Mouse (Mus musculus): ENCODE measurements around the gene Fem1a. TPM values are rescaled to one million over a fixed set of nuclear protein-coding genes. Genes with fewer than 3 reads are reported as not detected.

Gene Fem1a
- polyA plus RNA-seq, 1 experiment from 2014 or later, result 10.7 TPM

DNA sequence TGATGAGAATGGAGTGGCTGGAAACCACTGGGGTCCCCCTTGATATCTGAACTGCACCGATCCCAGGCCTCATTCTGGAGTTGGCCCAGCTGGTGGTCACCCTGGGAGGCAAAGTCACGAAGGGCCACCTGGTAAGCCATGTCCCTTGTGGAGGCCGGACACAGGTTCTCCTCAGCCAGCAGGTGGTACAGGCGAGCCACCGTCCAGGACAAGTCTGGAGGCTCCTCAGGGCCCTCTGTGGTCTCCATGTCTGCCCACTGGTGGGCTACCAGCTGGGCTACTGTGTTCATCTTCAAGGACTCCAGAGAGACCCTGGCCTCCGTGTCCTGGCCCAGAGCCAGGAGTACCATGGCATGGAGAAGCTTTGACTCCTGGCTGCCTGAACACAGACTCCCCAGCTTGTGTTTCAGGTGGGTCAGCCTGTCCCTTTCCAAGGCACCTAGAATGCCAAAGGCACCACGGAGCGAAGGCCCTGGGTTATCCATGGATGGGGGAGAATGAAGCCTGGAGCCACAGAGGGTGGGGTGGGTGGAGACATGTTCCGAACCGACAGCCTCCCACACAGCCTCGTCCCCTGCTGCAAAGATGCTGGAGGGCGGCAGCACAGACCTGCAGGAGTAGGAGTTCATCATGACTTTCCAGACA is 15.1 kb downstream of the Fem1a start:
- WGBS (ENCODE audit: insufficient replicate concordance), result 79% methylated on average over 12 of the region's 12 CpGs
- H3K4me1 ChIP-seq, result peaks cover 46% of the 10 kb centered on the region
- H3K9me3 ChIP-seq (replicated peaks), result no peaks in the 10 kb centered on the region
- no peak overlapping the region for H3K4me2 ChIP-seq
- no peak overlapping the region for H3K27ac ChIP-seq
- no peaks in the 10 kb centered on the region for H3K27me3 ChIP-seq (replicated peaks)
- H3K9ac ChIP-seq, result no peak overlapping the region
- no peak for ATAC-seq
- H3K4me3 ChIP-seq, result no peak overlapping the region
- peaks cover 40% of the 10 kb centered on the region for H3K36me3 ChIP-seq

DNA sequence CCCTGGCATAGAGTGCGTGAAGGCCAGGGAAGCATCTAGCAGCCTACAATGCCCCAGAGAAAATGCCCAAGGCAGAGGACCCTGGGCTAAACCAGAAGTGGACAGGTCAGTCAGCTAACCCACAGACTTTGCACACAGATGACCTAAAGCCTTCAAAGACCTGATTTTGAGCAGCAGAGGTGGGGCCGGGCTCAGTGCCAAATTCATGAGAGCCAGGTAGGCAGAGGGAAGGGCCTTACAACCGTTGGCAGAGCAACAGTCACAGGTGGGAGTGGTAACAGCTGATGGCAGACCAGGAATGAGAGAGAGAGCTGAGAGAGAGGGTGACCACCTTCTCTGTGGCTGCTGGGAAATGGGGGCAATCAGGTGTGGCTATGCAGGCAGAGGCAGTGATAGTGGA is 16.0 kb downstream of the Fem1a start:
- 72% methylated on average over 3 of the region's 3 CpGs for WGBS (ENCODE audit: insufficient replicate concordance)
- Histone ChIP-seq H3K27ac (no peak overlapping the region), H3K4me3 (no peak overlapping the region), H3K9me3 (replicated peaks) (no peaks in the 10 kb centered on the region), H3K27me3 (replicated peaks) (no peaks in the 10 kb centered on the region), H3K36me3 (peaks cover 40% of the 10 kb centered on the region), H3K4me1 (peaks cover 55% of the 10 kb centered on the region), H3K4me2 (no peak overlapping the region), H3K9ac (no peak overlapping the region; the same call in 1 of the 2 replicates)
- no peak for ATAC-seq

DNA sequence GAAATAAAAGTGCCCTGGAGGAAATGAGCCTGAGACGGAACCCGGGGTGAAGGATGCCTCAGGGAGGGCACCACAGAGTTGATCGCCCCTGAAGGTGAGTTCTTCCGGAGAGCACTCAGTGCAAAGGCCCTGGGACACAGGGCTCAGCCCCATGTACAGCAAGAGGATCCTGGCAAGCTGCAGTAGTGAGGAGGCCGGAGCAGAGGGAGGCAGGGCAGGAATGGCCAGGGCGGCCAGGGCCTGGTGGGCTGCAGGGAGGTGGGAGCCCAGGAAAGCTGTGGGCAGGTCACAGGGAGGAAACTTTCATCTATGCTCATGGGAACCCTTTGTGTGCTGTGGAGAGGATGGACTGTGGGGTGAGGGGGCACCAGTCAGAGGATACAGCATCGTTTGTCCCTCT is 16.9 kb downstream of the Fem1a start:
- ATAC-seq, result no peak
- Histone ChIP-seq H3K9ac (no peak overlapping the region), H3K4me2 (no peak overlapping the region)

DNA sequence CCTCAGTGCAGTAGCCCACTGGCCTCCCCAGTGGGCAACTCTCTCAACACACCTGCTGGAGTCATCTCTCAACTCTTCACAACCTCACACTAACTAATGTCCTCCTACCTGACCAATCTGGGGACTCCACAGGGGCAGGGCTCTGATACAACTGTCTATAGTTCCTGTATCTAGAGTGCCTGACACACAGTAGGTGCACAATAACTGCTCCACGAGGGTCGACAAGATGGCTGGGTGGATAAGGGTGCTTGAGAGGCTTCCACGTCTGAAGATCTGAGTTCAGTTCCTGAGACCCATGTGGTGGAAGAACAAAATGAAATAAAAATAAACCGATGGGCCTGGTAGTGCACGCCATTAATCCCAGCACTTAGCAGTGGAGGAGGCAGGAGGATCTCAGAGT is 17.4 kb downstream of the Fem1a start:
- Histone ChIP-seq H3K27me3 (replicated peaks) (no peaks in the 10 kb centered on the region), H3K27ac (peak overlapping the region; percentile 37), H3K4me2 (no peak overlapping the region; the same call in 1 of the 2 replicates), H3K4me1 (peaks cover 62% of the 10 kb centered on the region), H3K9me3 (replicated peaks) (no peaks in the 10 kb centered on the region), H3K9ac (no peak overlapping the region), H3K4me3 (no peak overlapping the region), H3K36me3 (peaks cover 46% of the 10 kb centered on the region)
- no peak for ATAC-seq
- 72% methylated on average over 5 of the region's 5 CpGs for WGBS (ENCODE audit: insufficient replicate concordance)

More for the DNA sequence above, 16.9 kb downstream of the Fem1a start:
- WGBS (ENCODE audit: insufficient replicate concordance), result 85% methylated on average over 7 of the region's 7 CpGs
- no peak overlapping the region for H3K27ac ChIP-seq
- no peak overlapping the region for H3K4me3 ChIP-seq
- no peaks in the 10 kb centered on the region for H3K27me3 ChIP-seq (replicated peaks)
- H3K4me1 ChIP-seq, result peaks cover 64% of the 10 kb centered on the region
- peaks cover 43% of the 10 kb centered on the region for H3K36me3 ChIP-seq
- no peaks in the 10 kb centered on the region for H3K9me3 ChIP-seq (replicated peaks)

DNA sequence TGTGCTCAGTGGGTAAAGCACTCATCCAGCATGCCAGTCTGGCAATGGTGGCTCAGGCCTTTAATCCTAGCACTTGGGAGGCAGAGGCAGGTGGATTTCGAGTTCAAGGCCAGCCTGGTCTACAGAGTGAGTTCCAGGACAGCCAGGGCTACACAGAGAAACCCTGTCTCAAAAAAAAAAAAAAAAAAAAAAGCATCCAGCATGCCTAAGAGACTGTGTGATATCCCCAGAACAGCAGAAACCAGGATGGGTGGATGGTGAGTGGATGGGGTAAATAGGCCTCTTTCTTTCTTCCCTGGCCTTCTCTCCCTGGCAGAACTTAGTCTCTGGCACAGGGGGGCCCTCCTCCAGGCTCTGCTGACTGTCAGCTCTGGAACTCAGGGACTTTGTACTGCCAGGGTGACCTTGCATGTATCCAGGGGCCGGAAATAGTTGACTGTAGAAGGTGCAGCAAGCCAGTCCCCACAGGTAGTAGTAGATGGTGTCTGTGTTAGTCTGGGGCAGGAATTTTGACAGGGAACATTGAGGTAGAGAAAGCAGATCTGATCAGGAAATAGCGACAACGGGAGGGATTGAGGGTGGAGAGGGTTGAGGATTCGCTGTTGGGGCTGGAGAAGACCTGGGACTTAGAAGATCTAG is 19.4 kb downstream of the Fem1a start:
- WGBS (ENCODE audit: insufficient replicate concordance), result 13% methylated on average over 5 of the region's 5 CpGs
- ATAC-seq, result peak; percentile 39
- H3K36me3 ChIP-seq, result peaks cover 45% of the 10 kb centered on the region
- peak overlapping the region; percentile 92 for H3K27ac ChIP-seq
- no peaks in the 10 kb centered on the region for H3K9me3 ChIP-seq (replicated peaks)
- peak overlapping the region; percentile 91 for H3K4me2 ChIP-seq
- H3K4me1 ChIP-seq, result peaks cover 63% of the 10 kb centered on the region
- no peaks in the 10 kb centered on the region for H3K27me3 ChIP-seq (replicated peaks)
- H3K4me3 ChIP-seq, result peak overlapping the region; percentile 74
- H3K9ac ChIP-seq, result peak overlapping the region; percentile 87

DNA sequence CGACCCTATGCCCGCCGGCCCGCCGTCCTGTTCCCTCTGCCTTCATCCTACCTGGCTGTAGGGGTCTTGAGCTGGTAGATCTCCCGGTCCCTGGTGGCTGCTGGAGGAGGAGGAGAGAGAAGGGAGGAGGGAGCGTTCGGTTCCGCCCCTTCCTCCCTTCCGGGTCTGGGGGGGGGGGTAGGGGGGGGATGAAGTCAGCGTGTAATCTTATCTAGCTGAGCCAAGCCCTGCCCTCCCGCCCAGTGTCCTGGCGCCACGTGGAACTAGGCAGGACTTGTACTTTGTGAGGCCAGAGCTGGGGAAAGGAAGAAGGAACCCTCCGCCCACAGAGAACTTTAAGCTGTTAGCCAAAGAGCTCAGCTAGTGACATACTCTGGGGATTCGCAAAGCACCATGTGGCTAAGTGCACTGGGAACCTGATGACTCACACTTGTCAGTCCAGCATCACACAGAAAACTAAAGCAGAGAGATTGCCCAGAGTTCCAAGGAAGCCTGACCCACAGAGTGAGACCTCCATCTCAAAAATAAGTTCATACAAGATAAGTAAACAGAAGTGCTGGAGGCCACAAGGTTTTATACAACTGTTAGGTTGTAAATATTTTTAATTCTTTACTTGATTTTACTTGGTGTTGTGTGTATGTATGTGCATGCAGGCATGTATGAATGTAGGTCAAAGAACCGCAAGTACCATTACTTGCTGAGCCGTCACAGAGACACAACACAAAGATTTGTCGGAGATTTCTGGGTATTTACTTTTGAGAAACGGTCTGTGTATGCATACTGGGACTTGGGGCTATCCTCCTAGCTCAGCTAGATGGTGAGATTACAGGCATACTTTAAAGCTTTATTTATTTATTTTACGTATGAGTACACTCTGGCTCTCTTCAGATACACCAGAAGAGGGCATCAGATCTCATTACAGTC is 20.3 kb downstream of the Fem1a start, which contains the start of gene Ticam1:
TSS of gene Ticam1 (minus strand) at position 144 of the 924 bp plus-strand sequence.
- H3K27ac ChIP-seq, result peak within 1 kb of the TSS; percentile 92
- WGBS (ENCODE audit: insufficient replicate concordance), result 3% methylated on average over 21 of the region's 21 CpGs
- peaks cover 45% of the 10 kb centered on the region for H3K36me3 ChIP-seq
- H3K9ac ChIP-seq, result peak within 1 kb of the TSS; percentile 87
- peak within 1 kb of the TSS; percentile 91 for H3K4me2 ChIP-seq
- H3K4me3 ChIP-seq, result peak within 1 kb of the TSS; percentile 74
- H3K9me3 ChIP-seq (replicated peaks), result no peaks in the 10 kb centered on the region
- no peaks in the 10 kb centered on the region for H3K27me3 ChIP-seq (replicated peaks)
- H3K4me1 ChIP-seq, result peaks cover 72% of the 10 kb centered on the region
- peak; percentile 89 for ATAC-seq

DNA sequence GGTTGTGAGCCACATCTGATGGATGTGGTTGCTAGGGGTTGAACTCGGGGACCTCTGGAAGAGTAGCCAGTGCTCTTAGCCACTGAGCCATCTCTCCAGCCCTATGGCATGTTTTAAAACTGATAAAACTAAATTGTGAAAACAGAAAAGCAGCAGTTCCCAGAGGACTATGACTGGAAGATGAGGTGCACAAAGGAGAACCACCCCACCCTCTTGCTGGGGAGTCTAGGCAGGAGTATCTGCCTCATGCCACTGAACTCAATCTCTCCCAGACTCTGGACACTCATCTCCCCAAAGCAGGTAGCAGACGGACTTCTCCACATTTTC is 20.9 kb downstream of the Fem1a start:
- Histone ChIP-seq H3K9ac (peak overlapping the region; percentile 87), H3K36me3 (peaks cover 43% of the 10 kb centered on the region), H3K4me1 (peaks cover 72% of the 10 kb centered on the region), H3K27me3 (replicated peaks) (no peaks in the 10 kb centered on the region), H3K4me2 (peak overlapping the region; percentile 91), H3K4me3 (peak overlapping the region; percentile 74), H3K9me3 (replicated peaks) (no peaks in the 10 kb centered on the region), H3K27ac (peak overlapping the region; percentile 92)
- peak; percentile 3; the same call in 1 of the 2 replicates for ATAC-seq
- WGBS (ENCODE audit: insufficient replicate concordance), result 22% methylated on average over 2 of the region's 2 CpGs

DNA sequence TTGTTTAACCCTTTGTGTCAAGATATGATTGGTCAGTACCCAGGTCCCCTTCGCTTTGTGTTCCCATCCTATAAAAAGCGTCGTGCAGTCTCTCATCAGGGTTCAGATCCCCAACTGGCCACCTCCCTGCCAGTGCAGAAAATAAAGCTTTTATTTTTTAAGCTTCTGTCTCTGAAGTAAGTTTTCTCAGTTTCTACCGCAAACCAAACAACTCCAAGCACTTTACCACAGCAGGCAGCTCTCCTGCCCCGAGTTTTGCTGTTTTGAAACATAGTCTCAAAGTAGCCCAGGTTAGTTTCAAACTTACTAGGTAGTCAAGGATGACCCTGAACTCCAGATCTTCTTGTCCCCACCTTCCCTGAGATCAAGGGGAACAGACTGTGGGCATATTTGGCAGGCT is 21.7 kb downstream of the Fem1a start:
- Histone ChIP-seq H3K36me3 (peaks cover 45% of the 10 kb centered on the region), H3K4me3 (no peak overlapping the region), H3K9me3 (replicated peaks) (no peaks in the 10 kb centered on the region), H3K4me2 (peak overlapping the region; percentile 91; the same call in 1 of the 2 replicates), H3K27me3 (replicated peaks) (no peaks in the 10 kb centered on the region), H3K9ac (no peak overlapping the region), H3K4me1 (peaks cover 73% of the 10 kb centered on the region), H3K27ac (peak overlapping the region; percentile 92)
- ATAC-seq, result no peak
- WGBS (ENCODE audit: insufficient replicate concordance), result 87% methylated on average over 5 of the region's 5 CpGs

DNA sequence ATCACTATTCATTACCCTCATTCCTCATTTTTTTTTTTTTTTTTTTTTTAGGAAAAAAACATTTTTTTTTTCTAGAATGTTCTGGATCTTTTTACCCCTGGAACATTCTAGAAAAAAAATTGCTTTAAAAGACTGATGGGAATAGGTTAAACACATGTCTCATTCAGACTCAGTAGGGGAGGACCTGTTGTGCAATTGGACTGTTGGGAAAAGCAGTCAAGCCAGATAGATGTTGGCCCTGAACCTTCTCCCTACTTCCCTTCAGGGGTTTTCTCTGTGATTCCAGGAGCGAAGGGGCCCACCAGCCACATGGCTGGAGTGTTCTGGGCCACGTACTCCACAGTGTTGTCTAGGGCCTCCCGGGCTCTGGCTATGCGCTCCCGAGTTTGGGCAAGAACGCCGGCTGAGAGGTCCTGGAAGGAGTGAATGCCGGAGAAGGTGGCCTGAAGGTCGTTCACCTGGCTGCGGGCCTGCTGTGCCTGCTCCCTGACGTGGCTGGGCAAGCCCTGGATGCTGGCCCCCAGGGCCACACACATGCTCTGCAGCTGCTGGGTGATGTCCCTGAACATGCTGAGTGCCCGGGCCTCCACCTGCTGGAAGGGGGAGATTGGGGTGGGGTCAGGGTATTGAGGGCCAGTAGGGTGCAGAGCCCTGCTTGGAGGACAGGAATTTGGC is 23.0 kb downstream of the Fem1a start:
- H3K4me3 ChIP-seq, result no peak overlapping the region
- no peak overlapping the region for H3K4me2 ChIP-seq
- peaks cover 50% of the 10 kb centered on the region for H3K36me3 ChIP-seq
- 92% methylated on average over 12 of the region's 12 CpGs for WGBS (ENCODE audit: insufficient replicate concordance)
- H3K4me1 ChIP-seq, result peaks cover 61% of the 10 kb centered on the region
- no peaks in the 10 kb centered on the region for H3K27me3 ChIP-seq (replicated peaks)
- no peak overlapping the region for H3K9ac ChIP-seq
- no peaks in the 10 kb centered on the region for H3K9me3 ChIP-seq (replicated peaks)
- ATAC-seq, result no peak
- 0 out of 2 replicates have a peak overlapping the region, but pooled peaks have one; percentile 43 for H3K27ac ChIP-seq

DNA sequence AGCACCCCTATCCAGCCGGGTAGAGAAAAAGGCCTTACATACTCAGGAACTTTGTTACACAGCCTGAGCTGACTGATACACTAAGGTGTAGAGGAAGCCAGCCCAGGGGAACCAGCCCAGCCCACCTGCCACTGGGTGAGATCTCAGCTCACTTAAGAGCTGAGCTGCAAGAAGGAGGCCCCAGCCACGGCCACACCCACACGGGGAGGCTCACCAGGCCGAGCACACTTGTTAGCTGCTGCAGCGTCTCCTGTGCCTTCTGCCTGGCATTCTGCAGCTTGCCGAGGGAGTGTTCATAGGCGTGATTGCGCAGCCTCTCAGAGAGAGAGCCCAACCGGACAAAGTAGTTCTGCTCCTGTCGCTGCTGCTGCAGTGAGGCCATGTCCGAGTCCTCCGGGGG is 24.6 kb downstream of the Fem1a start:
- peak overlapping the region; percentile 22 for H3K4me2 ChIP-seq
- H3K4me3 ChIP-seq, result no peak overlapping the region
- H3K9ac ChIP-seq, result no peak overlapping the region
- H3K36me3 ChIP-seq, result peaks cover 66% of the 10 kb centered on the region
- no peaks in the 10 kb centered on the region for H3K9me3 ChIP-seq (replicated peaks)
- no peak for ATAC-seq
- H3K27ac ChIP-seq, result 0 out of 2 replicates have a peak overlapping the region, but pooled peaks have one; percentile 29
- H3K4me1 ChIP-seq, result peaks cover 54% of the 10 kb centered on the region
- no peaks in the 10 kb centered on the region for H3K27me3 ChIP-seq (replicated peaks)
- WGBS (ENCODE audit: insufficient replicate concordance), result 72% methylated on average over 12 of the region's 12 CpGs

DNA sequence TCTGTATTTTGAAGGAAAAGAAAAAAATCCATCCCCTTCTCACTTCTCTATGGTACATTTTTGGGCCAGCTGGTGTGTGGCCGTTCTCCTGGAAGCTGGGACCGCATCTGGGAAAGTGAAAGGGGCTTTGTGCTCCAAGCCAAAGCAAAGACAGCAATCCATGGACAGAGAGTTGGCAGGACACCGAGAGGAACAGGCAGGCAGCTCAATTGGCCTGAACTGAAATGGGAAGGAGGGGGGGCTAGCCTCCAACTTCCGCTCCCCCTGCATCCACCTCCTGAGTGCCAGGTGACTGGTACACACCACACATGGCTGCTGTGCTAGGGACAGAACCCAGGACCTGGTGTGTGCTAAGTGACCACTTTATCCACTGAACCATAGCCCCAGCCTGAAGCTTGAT is 26.2 kb downstream of the Fem1a start:
- H3K27ac ChIP-seq, result 0 out of 2 replicates have a peak overlapping the region, but pooled peaks have one; percentile 1
- H3K9ac ChIP-seq, result no peak overlapping the region
- H3K4me1 ChIP-seq, result peaks cover 58% of the 10 kb centered on the region
- no peaks in the 10 kb centered on the region for H3K27me3 ChIP-seq (replicated peaks)
- no peaks in the 10 kb centered on the region for H3K9me3 ChIP-seq (replicated peaks)
- peaks cover 73% of the 10 kb centered on the region for H3K36me3 ChIP-seq
- WGBS (ENCODE audit: insufficient replicate concordance), result 86% methylated on average over 4 of the region's 4 CpGs
- no peak overlapping the region for H3K4me2 ChIP-seq
- ATAC-seq, result no peak
- H3K4me3 ChIP-seq, result no peak overlapping the region

Measured in liver, embryonic 12.5 days (tissue).